Mouse (Mus musculus) lung, adult 2 months (tissue): ENCODE data around the gene Mrpl53.

ENCODE experiments used
- CTCF ChIP-seq: fragments of 200-500 bp; IDR thresholded peaks from 2 replicates; pipeline ENCODE4 v1.5.1; 2011; ENCODE audit warnings: mild to moderate bottlenecking, low read length, control low read depth; ENCODE audit not compliant: insufficient read depth
- POLR2A ChIP-seq: fragments of 200-500 bp; IDR thresholded peaks from 2 replicates; pipeline ENCODE4 v1.6.1; 2011; ENCODE audit warnings: low read depth, mild to moderate bottlenecking, control low read depth, low read length, borderline replicate concordance; ENCODE audit errors: extremely low read depth

GRCm38 (mm10) chr6:83142211-83142731 lies 33.4 kb downstream of the Mrpl53 start:
- no peak for TF ChIP-seq CTCF
- no peak for TF ChIP-seq POLR2A
